Mouse (Mus musculus): ENCODE measurements around the gene Hist1h4f. TPM values are rescaled to one million over a fixed set of nuclear protein-coding genes. Genes with fewer than 3 reads are reported as not detected.

The Hist1h4f gene
- total and polyA plus RNA-seq, 2 experiments = 77.8 TPM; not detected in 1

- no peaks in the 10 kb centered on the region for H3K27me3 ChIP-seq (ENCODE audit: control insufficient read depth, insufficient read depth, low read length)
- DNase-seq (ENCODE audit: extremely low read depth, low read depth, low spot score) = peak; percentile 79
- no peaks in the 10 kb centered on the region for H3K79me2 ChIP-seq (ENCODE audit: control insufficient read depth, insufficient read depth, low read length)
- H3K36me3 ChIP-seq (ENCODE audit: control insufficient read depth, insufficient read depth, low read length) = no peaks in the 10 kb centered on the region
- peaks cover 2% of the 10 kb centered on the region; the same call in 1 of the 2 replicates for H3K4me1 ChIP-seq (ENCODE audit: control insufficient read depth, insufficient read depth, low read length)
- TF ChIP-seq CTCF (IDR thresholded peaks at IDR 0.05; ENCODE audit: low read depth, low read length) (no peak), POLR2A (IDR thresholded peaks at IDR 0.05; ENCODE audit: extremely low read depth, insufficient read depth, low read length) (no peak)
- peak overlapping the region; percentile 55 for H3K4me3 ChIP-seq (ENCODE audit: insufficient read depth, low read depth, low read length)
- H3K27ac ChIP-seq (replicated peaks; ENCODE audit: insufficient read depth, low read depth, low read length) = peak overlapping the region; percentile 46; the same call in 1 of the 2 replicates
- under 1% methylated on average over 19 of the region's 19 CpGs for WGBS
- peak overlapping the region; percentile 56 for H3K9ac ChIP-seq (ENCODE audit: low read depth, low read length)
Observed at GRCm38 (mm10) chr13:23516822-23517602, 34.4 kb downstream of the Hist1h4f start.

GRCm38 (mm10) chr13:23515826-23516620 lies 35.4 kb downstream of the Hist1h4f start:
- Histone ChIP-seq H3K4me1 (ENCODE audit: control insufficient read depth, insufficient read depth, low read length) (peaks cover 2% of the 10 kb centered on the region; the same call in 1 of the 2 replicates), H3K9ac (ENCODE audit: low read depth, low read length) (no peak overlapping the region), H3K79me2 (ENCODE audit: control insufficient read depth, insufficient read depth, low read length) (no peaks in the 10 kb centered on the region), H3K27me3 (ENCODE audit: control insufficient read depth, insufficient read depth, low read length) (no peaks in the 10 kb centered on the region), H3K36me3 (ENCODE audit: control insufficient read depth, insufficient read depth, low read length) (no peaks in the 10 kb centered on the region), H3K27ac (replicated peaks; ENCODE audit: insufficient read depth, low read depth, low read length) (no peak overlapping the region), H3K4me3 (ENCODE audit: insufficient read depth, low read depth, low read length) (no peak overlapping the region)
- TF ChIP-seq POLR2A (IDR thresholded peaks at IDR 0.05; ENCODE audit: extremely low read depth, insufficient read depth, low read length) (no peak), CTCF (IDR thresholded peaks at IDR 0.05; ENCODE audit: low read depth, low read length) (no peak)
- no peak for DNase-seq (ENCODE audit: extremely low read depth, low read depth, low spot score)
- WGBS = 64% methylated on average over 15 of the region's 15 CpGs

GRCm38 (mm10) chr13:23515281-23515680 lies 36.2 kb downstream of the Hist1h4f start:
- no peaks in the 10 kb centered on the region for H3K27me3 ChIP-seq (ENCODE audit: control insufficient read depth, insufficient read depth, low read length)
- H3K4me3 ChIP-seq (ENCODE audit: insufficient read depth, low read depth, low read length) = no peak overlapping the region
- H3K27ac ChIP-seq (replicated peaks; ENCODE audit: insufficient read depth, low read depth, low read length) = no peak overlapping the region
- DNase-seq (ENCODE audit: extremely low read depth, low read depth, low spot score) = no peak
- WGBS = 84% methylated on average over 5 of the region's 5 CpGs
- no peak overlapping the region for H3K9ac ChIP-seq (ENCODE audit: low read depth, low read length)
- H3K4me1 ChIP-seq (ENCODE audit: control insufficient read depth, insufficient read depth, low read length) = peaks cover 2% of the 10 kb centered on the region; the same call in 1 of the 2 replicates
- no peaks in the 10 kb centered on the region for H3K79me2 ChIP-seq (ENCODE audit: control insufficient read depth, insufficient read depth, low read length)
- no peaks in the 10 kb centered on the region for H3K36me3 ChIP-seq (ENCODE audit: control insufficient read depth, insufficient read depth, low read length)
- TF ChIP-seq CTCF (IDR thresholded peaks at IDR 0.05; ENCODE audit: low read depth, low read length) (no peak), POLR2A (IDR thresholded peaks at IDR 0.05; ENCODE audit: extremely low read depth, insufficient read depth, low read length) (no peak)

GRCm38 (mm10) chr13:23513517-23513916 lies 37.9 kb downstream of the Hist1h4f start:
- 97% methylated on average over 1 of the region's 1 CpGs for WGBS
- Histone ChIP-seq H3K4me3 (ENCODE audit: insufficient read depth, low read depth, low read length) (no peak overlapping the region), H3K27ac (replicated peaks; ENCODE audit: insufficient read depth, low read depth, low read length) (no peak overlapping the region), H3K79me2 (ENCODE audit: control insufficient read depth, insufficient read depth, low read length) (no peaks in the 10 kb centered on the region), H3K9ac (ENCODE audit: low read depth, low read length) (no peak overlapping the region), H3K27me3 (ENCODE audit: control insufficient read depth, insufficient read depth, low read length) (no peaks in the 10 kb centered on the region), H3K4me1 (ENCODE audit: control insufficient read depth, insufficient read depth, low read length) (peaks cover 2% of the 10 kb centered on the region; the same call in 1 of the 2 replicates), H3K36me3 (ENCODE audit: control insufficient read depth, insufficient read depth, low read length) (no peaks in the 10 kb centered on the region)
- no peak for DNase-seq (ENCODE audit: extremely low read depth, low read depth, low spot score)
- TF ChIP-seq POLR2A (IDR thresholded peaks at IDR 0.05; ENCODE audit: extremely low read depth, insufficient read depth, low read length) (no peak), CTCF (IDR thresholded peaks at IDR 0.05; ENCODE audit: low read depth, low read length) (no peak)

- Histone ChIP-seq H3K27ac (replicated peaks; ENCODE audit: insufficient read depth, low read depth, low read length) (no peak overlapping the region), H3K79me2 (ENCODE audit: control insufficient read depth, insufficient read depth, low read length) (no peaks in the 10 kb centered on the region), H3K9ac (ENCODE audit: low read depth, low read length) (no peak overlapping the region), H3K27me3 (ENCODE audit: control insufficient read depth, insufficient read depth, low read length) (no peaks in the 10 kb centered on the region), H3K36me3 (ENCODE audit: control insufficient read depth, insufficient read depth, low read length) (no peaks in the 10 kb centered on the region), H3K4me3 (ENCODE audit: insufficient read depth, low read depth, low read length) (no peak overlapping the region), H3K4me1 (ENCODE audit: control insufficient read depth, insufficient read depth, low read length) (no peaks in the 10 kb centered on the region; the same call in 1 of the 2 replicates)
- DNase-seq (ENCODE audit: extremely low read depth, low read depth, low spot score) = no peak
- WGBS = 59% methylated on average over 1 of the region's 1 CpGs
- TF ChIP-seq CTCF (IDR thresholded peaks at IDR 0.05; ENCODE audit: low read depth, low read length) = no peak
- no peak for TF ChIP-seq POLR2A (IDR thresholded peaks at IDR 0.05; ENCODE audit: extremely low read depth, insufficient read depth, low read length)
Observed at GRCm38 (mm10) chr13:23510127-23510526, 41.3 kb downstream of the Hist1h4f start.

All from liver, adult 2 months (tissue).